Mouse (Mus musculus): ENCODE data around the gene Pah.

DNA sequence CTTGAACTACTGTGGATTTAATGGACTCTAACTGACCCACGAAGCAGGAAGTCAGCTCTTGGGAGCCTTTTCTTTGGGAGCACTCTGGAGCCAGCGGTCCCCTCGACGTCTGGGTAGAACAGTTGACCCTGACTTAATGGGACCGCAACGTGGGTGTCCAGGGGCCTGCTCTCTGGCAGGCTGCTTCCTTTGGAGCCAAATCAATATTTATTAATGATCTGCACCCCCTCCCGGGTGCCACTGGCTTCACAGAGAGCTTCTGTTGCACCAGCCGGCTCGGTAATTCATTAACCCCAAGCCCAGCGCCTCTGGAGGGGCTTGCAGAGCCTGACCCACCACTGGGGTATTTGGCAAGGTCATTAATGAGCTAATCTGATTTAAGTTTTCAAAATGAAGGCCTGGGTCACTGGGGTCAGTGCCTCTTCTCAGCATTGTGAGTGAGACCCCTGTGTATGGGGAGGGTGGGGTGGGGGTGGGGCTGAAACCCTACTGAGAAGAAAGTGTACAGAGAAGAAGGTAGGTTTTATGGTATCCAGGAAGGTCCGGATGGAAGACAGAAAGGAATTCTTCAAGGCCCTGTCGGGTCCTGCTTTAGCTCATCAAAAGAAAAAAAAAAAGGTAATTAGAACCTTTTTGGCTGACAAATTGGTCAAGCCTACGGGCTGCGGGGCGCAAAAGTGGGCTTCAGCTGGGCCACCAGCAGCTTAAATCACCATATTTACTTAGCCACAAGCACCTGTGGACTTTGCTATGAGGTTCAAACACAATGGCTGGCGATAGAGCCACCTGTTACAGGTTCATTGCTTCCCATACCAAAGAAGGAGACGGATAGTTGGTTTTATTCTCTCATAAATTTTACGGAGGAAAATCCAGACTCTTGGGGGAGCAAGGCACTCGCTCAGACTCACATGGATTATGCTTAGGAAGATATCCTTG is 25.0 kb downstream of the Pah start:
- TF ChIP-seq POLR2A (IDR thresholded peaks at IDR 0.05; ENCODE audit: control insufficient read depth, low read depth, low read length), result no peak
- TF ChIP-seq CTCF (IDR thresholded peaks at IDR 0.05; ENCODE audit: control insufficient read depth, insufficient read depth, insufficient replicate concordance, low read depth, low read length), result no peak
